Mouse (Mus musculus): ENCODE results near the gene Cds2. TPM values are rescaled to one million over a fixed set of nuclear protein-coding genes. Genes with fewer than 3 reads are reported as not detected.

Cds2 gene
- total RNA-seq (2014; rRNA removed) (48.1 and 63.4 TPM in 2 replicates), polyA plus RNA-seq (2012; rRNA removed) (41.6 and 43.8 TPM in 2 replicates)

GRCm38 (mm10) chr2:132262879-132263398 lies at the start of gene Cds2:
Gene Cds2 (plus strand): TSS chr2:132263148.
- Histone ChIP-seq H3K79me2 (ENCODE audit: control insufficient read depth, insufficient read depth, low read length) (peaks cover 11% of the 10 kb centered on the region; the same call in 1 of the 2 replicates), H3K27ac (replicated peaks; ENCODE audit: insufficient read depth, low read depth, low read length) (peak within 1 kb of the TSS; percentile 90), H3K36me3 (ENCODE audit: control insufficient read depth, insufficient read depth, low read length) (no peaks in the 10 kb centered on the region), H3K4me3 (ENCODE audit: insufficient read depth, low read depth, low read length) (peak within 1 kb of the TSS; percentile 97), H3K4me1 (ENCODE audit: control insufficient read depth, insufficient read depth, low read length) (peaks cover 22% of the 10 kb centered on the region; the same call in 1 of the 2 replicates), H3K27me3 (ENCODE audit: control insufficient read depth, insufficient read depth, low read length) (no peaks in the 10 kb centered on the region), H3K9ac (ENCODE audit: low read depth, low read length) (peak within 1 kb of the TSS; percentile 99)
- peak; percentile 97 for DNase-seq (ENCODE audit: extremely low read depth, low read depth, low spot score)
- peak; percentile 88; the same call in 1 of the 2 replicates for TF ChIP-seq POLR2A (IDR thresholded peaks at IDR 0.05; ENCODE audit: extremely low read depth, insufficient read depth, low read length)
- peak; percentile 98 for TF ChIP-seq CTCF (IDR thresholded peaks at IDR 0.05; ENCODE audit: low read depth, low read length)
- under 1% methylated on average over 48 of the region's 49 CpGs for WGBS

GRCm38 (mm10) chr2:132221611-132222073 lies 41.3 kb upstream of the Cds2 start:
- TF ChIP-seq CTCF (IDR thresholded peaks at IDR 0.05; ENCODE audit: low read depth, low read length): no peak
- no peak for TF ChIP-seq POLR2A (IDR thresholded peaks at IDR 0.05; ENCODE audit: extremely low read depth, insufficient read depth, low read length)
- Histone ChIP-seq H3K79me2 (ENCODE audit: control insufficient read depth, insufficient read depth, low read length) (no peaks in the 10 kb centered on the region), H3K9ac (ENCODE audit: low read depth, low read length) (no peak overlapping the region), H3K4me1 (ENCODE audit: control insufficient read depth, insufficient read depth, low read length) (no peaks in the 10 kb centered on the region), H3K27me3 (ENCODE audit: control insufficient read depth, insufficient read depth, low read length) (no peaks in the 10 kb centered on the region), H3K4me3 (ENCODE audit: insufficient read depth, low read depth, low read length) (no peak overlapping the region), H3K36me3 (ENCODE audit: control insufficient read depth, insufficient read depth, low read length) (no peaks in the 10 kb centered on the region), H3K27ac (replicated peaks; ENCODE audit: insufficient read depth, low read depth, low read length) (no peak overlapping the region)
- peak; percentile 24 for DNase-seq (ENCODE audit: extremely low read depth, low read depth, low spot score)
- WGBS: 77% methylated on average over 11 of the region's 11 CpGs

GRCm38 (mm10) chr2:132224359-132224758 lies 38.6 kb upstream of the Cds2 start:
- peak; percentile 45 for DNase-seq (ENCODE audit: extremely low read depth, low read depth, low spot score)
- Histone ChIP-seq H3K79me2 (ENCODE audit: control insufficient read depth, insufficient read depth, low read length) (no peaks in the 10 kb centered on the region), H3K27me3 (ENCODE audit: control insufficient read depth, insufficient read depth, low read length) (no peaks in the 10 kb centered on the region), H3K9ac (ENCODE audit: low read depth, low read length) (no peak overlapping the region), H3K27ac (replicated peaks; ENCODE audit: insufficient read depth, low read depth, low read length) (no peak overlapping the region), H3K36me3 (ENCODE audit: control insufficient read depth, insufficient read depth, low read length) (no peaks in the 10 kb centered on the region), H3K4me3 (ENCODE audit: insufficient read depth, low read depth, low read length) (no peak overlapping the region), H3K4me1 (ENCODE audit: control insufficient read depth, insufficient read depth, low read length) (no peaks in the 10 kb centered on the region)
- WGBS: 83% methylated on average over 4 of the region's 4 CpGs
- TF ChIP-seq POLR2A (IDR thresholded peaks at IDR 0.05; ENCODE audit: extremely low read depth, insufficient read depth, low read length) (no peak), CTCF (IDR thresholded peaks at IDR 0.05; ENCODE audit: low read depth, low read length) (no peak)

GRCm38 (mm10) chr2:132232413-132232945 lies 30.5 kb upstream of the Cds2 start:
- DNase-seq (ENCODE audit: extremely low read depth, low read depth, low spot score): no peak
- H3K4me1 ChIP-seq (ENCODE audit: control insufficient read depth, insufficient read depth, low read length): no peaks in the 10 kb centered on the region
- TF ChIP-seq POLR2A (IDR thresholded peaks at IDR 0.05; ENCODE audit: extremely low read depth, insufficient read depth, low read length): no peak
- TF ChIP-seq CTCF (IDR thresholded peaks at IDR 0.05; ENCODE audit: low read depth, low read length): no peak
- no peak overlapping the region for H3K9ac ChIP-seq (ENCODE audit: low read depth, low read length)
- H3K27ac ChIP-seq (replicated peaks; ENCODE audit: insufficient read depth, low read depth, low read length): no peak overlapping the region
- H3K4me3 ChIP-seq (ENCODE audit: insufficient read depth, low read depth, low read length): no peak overlapping the region
- no peaks in the 10 kb centered on the region for H3K27me3 ChIP-seq (ENCODE audit: control insufficient read depth, insufficient read depth, low read length)
- H3K36me3 ChIP-seq (ENCODE audit: control insufficient read depth, insufficient read depth, low read length): no peaks in the 10 kb centered on the region
- 87% methylated on average over 3 of the region's 3 CpGs for WGBS
- no peaks in the 10 kb centered on the region for H3K79me2 ChIP-seq (ENCODE audit: control insufficient read depth, insufficient read depth, low read length)

- H3K36me3 ChIP-seq (ENCODE audit: control insufficient read depth, insufficient read depth, low read length): no peaks in the 10 kb centered on the region; the same call in 1 of the 2 replicates
- no peaks in the 10 kb centered on the region for H3K4me1 ChIP-seq (ENCODE audit: control insufficient read depth, insufficient read depth, low read length)
- DNase-seq (ENCODE audit: extremely low read depth, low read depth, low spot score): no peak
Measured at GRCm38 (mm10) chr2:132233985-132234765, 28.8 kb upstream of the Cds2 start.

More at GRCm38 (mm10) chr2:132233985-132234765, 28.8 kb upstream of the Cds2 start:
- Histone ChIP-seq H3K79me2 (ENCODE audit: control insufficient read depth, insufficient read depth, low read length) (no peaks in the 10 kb centered on the region), H3K27ac (replicated peaks; ENCODE audit: insufficient read depth, low read depth, low read length) (no peak overlapping the region), H3K27me3 (ENCODE audit: control insufficient read depth, insufficient read depth, low read length) (no peaks in the 10 kb centered on the region), H3K4me3 (ENCODE audit: insufficient read depth, low read depth, low read length) (no peak overlapping the region), H3K9ac (ENCODE audit: low read depth, low read length) (no peak overlapping the region)
- TF ChIP-seq CTCF (IDR thresholded peaks at IDR 0.05; ENCODE audit: low read depth, low read length) (no peak), POLR2A (IDR thresholded peaks at IDR 0.05; ENCODE audit: extremely low read depth, insufficient read depth, low read length) (no peak)
- 52% methylated on average over 16 of the region's 16 CpGs for WGBS
